Comparison of ENCODE assay signal across 23 mouse cellular contexts in the genomic region with DNA sequence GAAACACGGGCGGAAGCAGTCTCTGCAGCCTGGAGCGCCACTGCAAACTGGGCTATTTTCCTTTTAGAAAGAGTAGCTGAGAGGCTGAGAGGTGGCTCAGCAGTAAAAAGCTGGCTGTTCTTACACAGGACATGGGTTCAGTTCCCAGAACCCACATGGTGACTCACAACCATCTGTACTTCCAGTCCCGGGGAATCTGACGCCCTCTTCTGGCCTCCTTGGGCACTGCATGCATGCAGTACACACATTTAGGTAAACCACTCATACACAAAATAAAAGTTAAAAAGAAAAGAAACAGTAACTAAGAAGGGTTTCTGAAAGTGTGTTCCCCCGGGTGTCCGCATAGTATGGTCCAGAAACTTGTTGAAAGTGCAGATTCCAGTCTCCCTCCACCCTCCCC.
DNase-seq lines count a peak whose midpoint lies in the region; ATAC-seq and TF ChIP-seq lines count a peak whose summit lies in the region.
"Had no signal": no experiment of that assay in that cellular context is flagged by ENCODE, and none has a peak within 500 bp of the region (broad histone marks: within the 10 kb centered on the region; RNA-seq: fewer than 3 reads in every experiment).

No protein-coding gene starts in this region.

- no peaks in the 10 kb centered on the region for H3K36me3 ChIP-seq in hindbrain, postnatal 0 days (ENCODE audit: insufficient read depth, low read length)
- no peaks in the 10 kb centered on the region for H3K36me3 ChIP-seq in hindbrain, embryonic 13.5 days
- no peaks in the 10 kb centered on the region for H3K36me3 ChIP-seq in liver, embryonic 14.5 days (replicated peaks; ENCODE audit: control insufficient read depth, insufficient read depth, low read depth)
- no peaks in the 10 kb centered on the region for H3K36me3 ChIP-seq in liver, embryonic 12.5 days
- H3K36me3 ChIP-seq in CH12.LX (replicated peaks in 1 of 2; ENCODE audit: control insufficient read depth in 1 of 2, insufficient read depth in 1 of 2, low read length in 1 of 2) (no peaks in the 10 kb centered on the region), MEL (ENCODE audit: control insufficient read depth in 1 of 2, insufficient read depth in 2 of 2, low read length in 2 of 2) (no peaks in the 10 kb centered on the region)
- H3K36me3 ChIP-seq: embryonic facial prominence, embryonic 10.5 days; forebrain, embryonic 12.5 days; hindbrain, embryonic 10.5 days; kidney, embryonic 15.5 days; limb, embryonic 15.5 days; stomach, embryonic 15.5 days had no signal

- no peak for TF ChIP-seq RAD21 in CH12.LX (IDR thresholded peaks at IDR 0.05; ENCODE audit: low read depth, low read length)
- TF ChIP-seq RAD21 in MEL (IDR thresholded peaks at IDR 0.05; ENCODE audit: low read depth, low read length) = peak; percentile 26

- no peak for DNase-seq in hindbrain, postnatal 0 days (ENCODE audit: low spot score)
- DNase-seq in liver, embryonic 14.5 days (ENCODE audit: low read depth in 3 of 3, low spot score in 3 of 3) = no peak
- DNase-seq in CH12.LX (ENCODE audit: extremely low read depth) = no peak
- no peak for DNase-seq in MEL (ENCODE audit: low read depth, low spot score)
- DNase-seq in embryo, embryonic 9.5 days (ENCODE audit: extremely low spot score) = no peak
- DNase-seq: adrenal gland, postnatal 25 days; cerebellum, adult 8-10 months; gastrocnemius, postnatal 14 days; layer of hippocampus, postnatal 36 days; lung, postnatal 14 days; midbrain, embryonic 14.5 days had no signal

- dilution Hi-C loops in CH12.LX (cut with MboI; ENCODE audit: extremely low pct_ligation_motif_present, extremely low pct_unique_long_range_greater_than_20kb, low sequenced_read_pairs) = no loop called here

- H3K9ac ChIP-seq in hindbrain, postnatal 0 days (replicated peaks; ENCODE audit: low read length) = no peak overlapping the region
- no peak overlapping the region for H3K9ac ChIP-seq in hindbrain, embryonic 13.5 days
- no peak overlapping the region for H3K9ac ChIP-seq in liver, embryonic 14.5 days (replicated peaks)
- no peak overlapping the region for H3K9ac ChIP-seq in liver, embryonic 12.5 days
- H3K9ac ChIP-seq in CH12.LX (ENCODE audit: insufficient read depth, low read depth) (no peak overlapping the region), MEL (ENCODE audit: control insufficient read depth, low read depth, low read length, poor library complexity, severe bottlenecking) (no peak overlapping the region)
- H3K9ac ChIP-seq: forebrain, embryonic 12.5 days; kidney, embryonic 15.5 days; limb, embryonic 15.5 days; stomach, embryonic 15.5 days had no signal

- in situ Hi-C loops in CH12.LX (cut with MboI; ENCODE audit: low pct_ligation_motif_present, low pct_unique_long_range_greater_than_20kb, low sequenced_read_pairs) = no loop called here

- H3K27ac ChIP-seq in hindbrain, postnatal 0 days = no peak overlapping the region
- H3K27ac ChIP-seq in hindbrain, embryonic 13.5 days = no peak overlapping the region
- H3K27ac ChIP-seq in liver, embryonic 14.5 days = no peak overlapping the region
- H3K27ac ChIP-seq in liver, embryonic 12.5 days = no peak overlapping the region
- no peak overlapping the region for H3K27ac ChIP-seq in CH12.LX (ENCODE audit: insufficient read depth, low read depth)
- no peak overlapping the region for H3K27ac ChIP-seq in MEL (ENCODE audit: control insufficient read depth, low read depth, low read length)
- H3K27ac ChIP-seq: embryonic facial prominence, embryonic 10.5 days; forebrain, embryonic 12.5 days; hindbrain, embryonic 10.5 days; kidney, embryonic 15.5 days; limb, embryonic 15.5 days; stomach, embryonic 15.5 days had no signal

- ATAC-seq in hindbrain, postnatal 0 days = no peak
- no peak for ATAC-seq in hindbrain, embryonic 13.5 days (ENCODE audit: low FRiP score)
- ATAC-seq in liver, embryonic 14.5 days (ENCODE audit: insufficient read depth) = no peak
- no peak for ATAC-seq in liver, embryonic 12.5 days
- ATAC-seq in megakaryocyte progenitor cell, adult 5-6 weeks (replicated peaks; ENCODE audit: poor library complexity) = no peak
- ATAC-seq: inflammation-experienced regulatory T-cells, adult 6 months; Patski had no signal

- 91% methylated on average over 7 of the region's 7 CpGs for WGBS in hindbrain, postnatal 0 days
- 92% methylated on average over 7 of the region's 7 CpGs for WGBS in hindbrain, embryonic 13.5 days
- WGBS in liver, embryonic 14.5 days (ENCODE audit: insufficient replicate concordance) = 78% methylated on average over 7 of the region's 7 CpGs
- WGBS in liver, embryonic 12.5 days (ENCODE audit: insufficient replicate concordance) = 79% methylated on average over 7 of the region's 7 CpGs

- no peak overlapping the region for H3K4me2 ChIP-seq in hindbrain, postnatal 0 days (ENCODE audit: low read depth, low read length)
- no peak overlapping the region for H3K4me2 ChIP-seq in hindbrain, embryonic 13.5 days
- H3K4me2 ChIP-seq in liver, embryonic 14.5 days (ENCODE audit: low read depth) = no peak overlapping the region
- no peak overlapping the region for H3K4me2 ChIP-seq in liver, embryonic 12.5 days
- no peak overlapping the region for H3K4me2 ChIP-seq in CH12.LX (ENCODE audit: insufficient read depth, low read depth, poor library complexity, severe bottlenecking)
- H3K4me2 ChIP-seq: forebrain, embryonic 12.5 days; kidney, embryonic 15.5 days; limb, embryonic 15.5 days; stomach, embryonic 15.5 days had no signal

- H3K4me3 ChIP-seq in hindbrain, postnatal 0 days (ENCODE audit: low read length) = no peak overlapping the region
- H3K4me3 ChIP-seq in hindbrain, embryonic 13.5 days = no peak overlapping the region
- no peak overlapping the region for H3K4me3 ChIP-seq in liver, embryonic 14.5 days (ENCODE audit: insufficient read depth in 1 of 2, low read depth in 2 of 2, low read length in 2 of 2)
- H3K4me3 ChIP-seq in liver, embryonic 12.5 days = no peak overlapping the region
- H3K4me3 ChIP-seq in CH12.LX (replicated peaks in 1 of 3; ENCODE audit: low read depth in 2 of 3, low read length in 2 of 3, poor library complexity in 1 of 3) (no peak overlapping the region), MEL (ENCODE audit: control insufficient read depth in 1 of 2, insufficient read depth in 1 of 2, low read depth in 2 of 2, low read length in 2 of 2) (no peak overlapping the region)
- H3K4me3 ChIP-seq: embryonic facial prominence, embryonic 10.5 days; forebrain, embryonic 12.5 days; hindbrain, embryonic 10.5 days; kidney, embryonic 15.5 days; limb, embryonic 15.5 days; megakaryocyte, embryonic 14.5 days; stomach, embryonic 15.5 days had no signal

- peak; percentile 28; the same call in 1 of the 2 replicates for TF ChIP-seq CTCF in hindbrain, postnatal 0 days (IDR thresholded peaks at IDR 0.05; ENCODE audit: low read depth)
- TF ChIP-seq CTCF in liver, embryonic 14.5 days (IDR thresholded peaks at IDR 0.05; ENCODE audit: low read depth) = peak; percentile 52
- TF ChIP-seq CTCF in CH12.LX (conservative IDR thresholded peaks at IDR 0.05 in 1 of 2, IDR thresholded peaks at IDR 0.05 in 1 of 2; ENCODE audit: low read depth in 2 of 2, low read length in 2 of 2) (peak; percentile 20 to 21; a peak in 2 of 4 replicates), MEL (IDR thresholded peaks at IDR 0.05 in 2 of 3, conservative IDR thresholded peaks at IDR 0.05 in 1 of 3; ENCODE audit: control insufficient read depth in 1 of 3, insufficient read depth in 1 of 3, low read depth in 2 of 3, low read length in 3 of 3, poor library complexity in 1 of 3, severe bottlenecking in 1 of 3) (peak; percentile 42 to 57 (median 48))

- no peak for TF ChIP-seq POLR2A in CH12.LX (IDR thresholded peaks at IDR 0.05; ENCODE audit: low read depth, low read length)
- TF ChIP-seq POLR2A in MEL (IDR thresholded peaks at IDR 0.05; ENCODE audit: control insufficient read depth in 1 of 2, insufficient read depth in 1 of 2, low read depth in 1 of 2, low read length in 2 of 2, poor library complexity in 1 of 2) = no peak

- no peaks in the 10 kb centered on the region for H3K9me3 ChIP-seq in hindbrain, postnatal 0 days (ENCODE audit: low read length)
- no peaks in the 10 kb centered on the region for H3K9me3 ChIP-seq in hindbrain, embryonic 13.5 days
- H3K9me3 ChIP-seq in liver, embryonic 14.5 days (ENCODE audit: control insufficient read depth, low read length) = no peaks in the 10 kb centered on the region
- H3K9me3 ChIP-seq in liver, embryonic 12.5 days (replicated peaks) = no peaks in the 10 kb centered on the region
- H3K9me3 ChIP-seq in CH12.LX (replicated peaks; ENCODE audit: low read length) (peaks cover 3% of the 10 kb centered on the region), MEL (replicated peaks; ENCODE audit: insufficient read depth, low read length) (no peaks in the 10 kb centered on the region)
- H3K9me3 ChIP-seq: embryonic facial prominence, embryonic 10.5 days; forebrain, embryonic 12.5 days; hindbrain, embryonic 10.5 days; kidney, embryonic 15.5 days; limb, embryonic 15.5 days; stomach, embryonic 15.5 days had no signal

- H3K79me2 ChIP-seq in CH12.LX (replicated peaks; ENCODE audit: control insufficient read depth, extremely low read depth, insufficient read depth, poor library complexity, severe bottlenecking) = no peaks in the 10 kb centered on the region
- H3K79me2 ChIP-seq in MEL (ENCODE audit: control insufficient read depth, insufficient read depth, low read length, poor library complexity) = no peaks in the 10 kb centered on the region

- no peaks in the 10 kb centered on the region for H3K27me3 ChIP-seq in hindbrain, postnatal 0 days (ENCODE audit: insufficient read depth, low read length)
- H3K27me3 ChIP-seq in hindbrain, embryonic 13.5 days = no peaks in the 10 kb centered on the region
- H3K27me3 ChIP-seq in liver, embryonic 14.5 days (ENCODE audit: control insufficient read depth, insufficient read depth, low read length) = no peaks in the 10 kb centered on the region
- 0 out of 2 replicates have a peak, but pooled peaks cover 5% of the 10 kb centered on the region for H3K27me3 ChIP-seq in liver, embryonic 12.5 days (replicated peaks)
- H3K27me3 ChIP-seq in CH12.LX (replicated peaks) (no peaks in the 10 kb centered on the region), MEL (ENCODE audit: control insufficient read depth in 1 of 2, insufficient read depth in 2 of 2, low read length in 2 of 2) (no peaks in the 10 kb centered on the region)
- H3K27me3 ChIP-seq: forebrain, embryonic 12.5 days; limb, embryonic 15.5 days; Patski; stomach, embryonic 15.5 days had no signal

- no peaks in the 10 kb centered on the region for H3K4me1 ChIP-seq in hindbrain, postnatal 0 days (ENCODE audit: insufficient read depth, low read length)
- H3K4me1 ChIP-seq in hindbrain, embryonic 13.5 days (replicated peaks) = no peaks in the 10 kb centered on the region
- H3K4me1 ChIP-seq in liver, embryonic 14.5 days (replicated peaks; ENCODE audit: control insufficient read depth in 2 of 2, insufficient read depth in 2 of 2, low read length in 1 of 2) = no peaks in the 10 kb centered on the region
- no peaks in the 10 kb centered on the region for H3K4me1 ChIP-seq in liver, embryonic 12.5 days
- H3K4me1 ChIP-seq in CH12.LX (ENCODE audit: control insufficient read depth in 1 of 2, insufficient read depth in 2 of 2) = no peaks in the 10 kb centered on the region
- peaks cover under 1 to 6% of the 10 kb centered on the region in 2 experiments; a peak in 3 of 4 replicates for H3K4me1 ChIP-seq in MEL (ENCODE audit: control insufficient read depth in 1 of 2, insufficient read depth in 2 of 2, low read length in 2 of 2)
- H3K4me1 ChIP-seq: forebrain, embryonic 12.5 days; hindbrain, embryonic 10.5 days; limb, embryonic 15.5 days; stomach, embryonic 15.5 days had no signal

- TF ChIP-seq EP300 in liver, embryonic 14.5 days (IDR thresholded peaks at IDR 0.05; ENCODE audit: low read depth) = no peak
- no peak for TF ChIP-seq EP300 in CH12.LX (IDR thresholded peaks at IDR 0.05; ENCODE audit: low read length)
- TF ChIP-seq EP300 in MEL (IDR thresholded peaks at IDR 0.05; ENCODE audit: low read depth in 1 of 2, low read length in 2 of 2) = no peak
